Mouse (Mus musculus): ENCODE results near the gene Serpinb6c. TPM values are rescaled to one million over a fixed set of nuclear protein-coding genes. Genes with fewer than 3 reads are reported as not detected.
"Not testable (repeated sequence)": the region's sequence is repeated elsewhere in the genome, so short reads cannot be mapped to it uniquely, and the experiment has no call there.

Serpinb6c gene
- polyA plus RNA-seq (2014; fragmentation: Nextera tagmentation; extraction: Ambion mirVana), result 0.20 TPM in 1 of 2 replicates, not detected in the other

GRCm38 (mm10) chr13:33905176-33905954, at the start of gene Serpinb6c:
Serpinb6c (minus strand) TSS chr13:33905708.
- Histone ChIP-seq H3K9me3 (ENCODE audit: control insufficient read depth, low read length) (no peaks in the 10 kb centered on the region), H3K36me3 (ENCODE audit: control insufficient read depth, insufficient read depth, low read length) (no peaks in the 10 kb centered on the region), H3K4me1 (ENCODE audit: control insufficient read depth, insufficient read depth, low read length) (no peaks in the 10 kb centered on the region), H3K4me2 (replicated peaks; ENCODE audit: low read depth, low read length) (no peak within 1 kb of the TSS), H3K4me3 (ENCODE audit: low read length) (no peak within 1 kb of the TSS), H3K9ac (ENCODE audit: low read depth, low read length) (no peak within 1 kb of the TSS), H3K27ac (ENCODE audit: low read depth, low read length) (no peak within 1 kb of the TSS), H3K27me3 (ENCODE audit: control insufficient read depth, insufficient read depth, low read length) (no peaks in the 10 kb centered on the region)
- 78% methylated on average over 18 of the region's 18 CpGs for WGBS
- ATAC-seq (ENCODE audit: low FRiP score, low TSS enrichment), result no peak

GRCm38 (mm10) chr13:33952947-33953346, 47.4 kb upstream of the Serpinb6c start:
- Histone ChIP-seq H3K36me3 (ENCODE audit: control insufficient read depth, insufficient read depth, low read length) (no peaks in the 10 kb centered on the region), H3K27me3 (ENCODE audit: control insufficient read depth, insufficient read depth, low read length) (no peaks in the 10 kb centered on the region), H3K4me3 (ENCODE audit: low read length) (no peak overlapping the region), H3K9me3 (ENCODE audit: control insufficient read depth, low read length) (no peaks in the 10 kb centered on the region), H3K27ac (ENCODE audit: low read depth, low read length) (no peak overlapping the region), H3K9ac (ENCODE audit: low read depth, low read length) (no peak overlapping the region), H3K4me2 (replicated peaks; ENCODE audit: low read depth, low read length) (no peak overlapping the region), H3K4me1 (ENCODE audit: control insufficient read depth, insufficient read depth, low read length) (no peaks in the 10 kb centered on the region)
- no peak for ATAC-seq (ENCODE audit: low FRiP score, low TSS enrichment)
- 86% methylated on average over 2 of the region's 2 CpGs for WGBS

GRCm38 (mm10) chr13:33952075-33952449, 46.6 kb upstream of the Serpinb6c start:
- Histone ChIP-seq H3K4me1 (ENCODE audit: control insufficient read depth, insufficient read depth, low read length) (no peaks in the 10 kb centered on the region), H3K4me3 (ENCODE audit: low read length) (no peak overlapping the region), H3K27ac (ENCODE audit: low read depth, low read length) (no peak overlapping the region), H3K9me3 (ENCODE audit: control insufficient read depth, low read length) (no peaks in the 10 kb centered on the region), H3K4me2 (replicated peaks; ENCODE audit: low read depth, low read length) (no peak overlapping the region), H3K27me3 (ENCODE audit: control insufficient read depth, insufficient read depth, low read length) (no peaks in the 10 kb centered on the region), H3K9ac (ENCODE audit: low read depth, low read length) (no peak overlapping the region), H3K36me3 (ENCODE audit: control insufficient read depth, insufficient read depth, low read length) (no peaks in the 10 kb centered on the region)
- ATAC-seq (ENCODE audit: low FRiP score, low TSS enrichment), result no peak
- WGBS, result 24% methylated on average over 1 of the region's 1 CpGs

- no peak overlapping the region for H3K4me3 ChIP-seq (ENCODE audit: low read length)
- WGBS, result 85% methylated on average over 4 of the region's 4 CpGs
- no peak overlapping the region for H3K4me2 ChIP-seq (replicated peaks; ENCODE audit: low read depth, low read length)
- H3K4me1 ChIP-seq (ENCODE audit: control insufficient read depth, insufficient read depth, low read length), result no peaks in the 10 kb centered on the region
- no peaks in the 10 kb centered on the region for H3K27me3 ChIP-seq (ENCODE audit: control insufficient read depth, insufficient read depth, low read length)
- no peaks in the 10 kb centered on the region for H3K9me3 ChIP-seq (ENCODE audit: control insufficient read depth, low read length)
- no peak overlapping the region for H3K27ac ChIP-seq (ENCODE audit: low read depth, low read length)
- no peak overlapping the region for H3K9ac ChIP-seq (ENCODE audit: low read depth, low read length)
- no peaks in the 10 kb centered on the region for H3K36me3 ChIP-seq (ENCODE audit: control insufficient read depth, insufficient read depth, low read length)
- no peak for ATAC-seq (ENCODE audit: low FRiP score, low TSS enrichment)
Observed at GRCm38 (mm10) chr13:33951308-33952074, 46.0 kb upstream of the Serpinb6c start.

GRCm38 (mm10) chr13:33942212-33942779, 36.8 kb upstream of the Serpinb6c start:
- Histone ChIP-seq H3K4me2 (replicated peaks; ENCODE audit: low read depth, low read length) (no peak overlapping the region), H3K4me3 (ENCODE audit: low read length) (no peak overlapping the region), H3K36me3 (ENCODE audit: control insufficient read depth, insufficient read depth, low read length) (no peaks in the 10 kb centered on the region), H3K27me3 (ENCODE audit: control insufficient read depth, insufficient read depth, low read length) (no peaks in the 10 kb centered on the region), H3K9me3 (ENCODE audit: control insufficient read depth, low read length) (no peaks in the 10 kb centered on the region), H3K27ac (ENCODE audit: low read depth, low read length) (no peak overlapping the region), H3K9ac (ENCODE audit: low read depth, low read length) (no peak overlapping the region), H3K4me1 (ENCODE audit: control insufficient read depth, insufficient read depth, low read length) (no peaks in the 10 kb centered on the region)
- 42% methylated on average over 4 of the region's 4 CpGs for WGBS
- ATAC-seq (ENCODE audit: low FRiP score, low TSS enrichment), result no peak

GRCm38 (mm10) chr13:33941288-33941808, 35.8 kb upstream of the Serpinb6c start:
- ATAC-seq (ENCODE audit: low FRiP score, low TSS enrichment), result no peak
- 87% methylated on average over 5 of the region's 5 CpGs for WGBS
- Histone ChIP-seq H3K9ac (ENCODE audit: low read depth, low read length) (no peak overlapping the region), H3K27me3 (ENCODE audit: control insufficient read depth, insufficient read depth, low read length) (no peaks in the 10 kb centered on the region), H3K4me2 (replicated peaks; ENCODE audit: low read depth, low read length) (no peak overlapping the region), H3K36me3 (ENCODE audit: control insufficient read depth, insufficient read depth, low read length) (no peaks in the 10 kb centered on the region), H3K4me1 (ENCODE audit: control insufficient read depth, insufficient read depth, low read length) (no peaks in the 10 kb centered on the region), H3K4me3 (ENCODE audit: low read length) (no peak overlapping the region), H3K9me3 (ENCODE audit: control insufficient read depth, low read length) (no peaks in the 10 kb centered on the region), H3K27ac (ENCODE audit: low read depth, low read length) (no peak overlapping the region)

- H3K27ac ChIP-seq (ENCODE audit: low read depth, low read length); H3K9me3 ChIP-seq (ENCODE audit: control insufficient read depth, low read length); H3K4me3 ChIP-seq (ENCODE audit: low read length); H3K4me2 ChIP-seq (replicated peaks; ENCODE audit: low read depth, low read length); H3K9ac ChIP-seq (ENCODE audit: low read depth, low read length); ATAC-seq (ENCODE audit: low FRiP score, low TSS enrichment); H3K27me3 ChIP-seq (ENCODE audit: control insufficient read depth, insufficient read depth, low read length); H3K36me3 ChIP-seq (ENCODE audit: control insufficient read depth, insufficient read depth, low read length); H3K4me1 ChIP-seq (ENCODE audit: control insufficient read depth, insufficient read depth, low read length): not testable (repeated sequence)
Observed at GRCm38 (mm10) chr13:33937587-33937986, 32.1 kb upstream of the Serpinb6c start.

GRCm38 (mm10) chr13:33937151-33937550, 31.6 kb upstream of the Serpinb6c start:
- H3K4me1 ChIP-seq (ENCODE audit: control insufficient read depth, insufficient read depth, low read length), result no peaks in the 10 kb centered on the region
- no peak overlapping the region for H3K4me2 ChIP-seq (replicated peaks; ENCODE audit: low read depth, low read length)
- no peak overlapping the region for H3K4me3 ChIP-seq (ENCODE audit: low read length)
- no peak overlapping the region for H3K9ac ChIP-seq (ENCODE audit: low read depth, low read length)
- no peaks in the 10 kb centered on the region for H3K27me3 ChIP-seq (ENCODE audit: control insufficient read depth, insufficient read depth, low read length)
- 88% methylated on average over 5 of the region's 5 CpGs for WGBS
- H3K36me3 ChIP-seq (ENCODE audit: control insufficient read depth, insufficient read depth, low read length), result no peaks in the 10 kb centered on the region
- no peak for ATAC-seq (ENCODE audit: low FRiP score, low TSS enrichment)
- no peak overlapping the region for H3K27ac ChIP-seq (ENCODE audit: low read depth, low read length)
- H3K9me3 ChIP-seq (ENCODE audit: control insufficient read depth, low read length), result no peaks in the 10 kb centered on the region
